15 mouse cellular contexts compared by ENCODE assay signal in genomic region chr17:86193979-86194378, GRCm38 (mm10).
"Had no signal": no experiment of that assay in that cellular context is flagged by ENCODE, and none has a peak within 500 bp of the region (broad histone marks: within the 10 kb centered on the region; RNA-seq: fewer than 3 reads in every experiment).

No protein-coding gene starts in this region.

- H3K27me3 ChIP-seq: liver, embryonic 15.5 days; megakaryocyte, embryonic 14.5 days; midbrain, embryonic 15.5 days; neural tube, embryonic 12.5 days; stomach, embryonic 15.5 days had no signal

- H3K9ac ChIP-seq: liver, embryonic 15.5 days; midbrain, embryonic 15.5 days; neural tube, embryonic 12.5 days; stomach, embryonic 15.5 days had no signal

- H3K36me3 ChIP-seq: limb, embryonic 10.5 days; liver, embryonic 15.5 days; midbrain, embryonic 15.5 days; neural tube, embryonic 12.5 days; stomach, embryonic 15.5 days had no signal

- H3K4me3 ChIP-seq: limb, embryonic 10.5 days; liver, embryonic 15.5 days; megakaryocyte, embryonic 14.5 days; midbrain, embryonic 15.5 days; neural tube, embryonic 12.5 days; stomach, embryonic 15.5 days had no signal

- H3K9me3 ChIP-seq: limb, embryonic 10.5 days; liver, embryonic 15.5 days; megakaryocyte, embryonic 14.5 days; midbrain, embryonic 15.5 days; neural tube, embryonic 12.5 days; stomach, embryonic 15.5 days had no signal

- H3K4me2 ChIP-seq: liver, embryonic 11.5 days; liver, embryonic 15.5 days; midbrain, embryonic 11.5 days; midbrain, embryonic 15.5 days; neural tube, embryonic 12.5 days; stomach, embryonic 15.5 days had no signal

- ATAC-seq: hindbrain, postnatal 0 days; lung, postnatal 0 days; midbrain, embryonic 15.5 days had no signal

- DNase-seq: lung, adult 2 months; lung, postnatal 36 days; right cerebral cortex, postnatal 4 days; thymus, adult 2 months; thymus, postnatal 36 days had no signal

- H3K27ac ChIP-seq: hindbrain, postnatal 0 days; limb, embryonic 10.5 days; liver, embryonic 15.5 days; midbrain, embryonic 15.5 days; neural tube, embryonic 12.5 days; stomach, embryonic 15.5 days had no signal

- H3K4me1 ChIP-seq: liver, embryonic 15.5 days; midbrain, embryonic 15.5 days; neural tube, embryonic 12.5 days; stomach, embryonic 15.5 days had no signal
